Comparison of ENCODE assay signal across 11 mouse cellular contexts in the genomic region with DNA sequence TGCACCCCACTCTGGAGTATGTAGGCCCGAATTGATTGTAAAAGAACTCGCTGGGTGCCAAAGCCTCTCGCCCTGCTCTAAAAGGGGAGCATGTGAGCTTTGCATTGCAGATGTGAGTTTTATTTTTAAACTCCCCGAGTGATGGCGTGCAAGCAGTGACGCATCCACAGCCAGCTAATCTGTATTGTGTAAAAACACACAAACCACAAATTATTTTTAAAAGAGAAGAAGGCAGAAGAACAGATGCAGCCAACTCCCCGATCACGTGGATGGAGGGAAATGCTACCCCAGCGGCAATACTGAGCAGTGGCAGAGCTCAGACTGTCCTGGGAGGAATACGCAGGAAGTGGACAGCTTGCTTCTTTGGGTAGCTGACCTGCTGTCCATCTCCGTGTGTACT. TPM values are rescaled to one million over a fixed set of nuclear protein-coding genes. Genes with fewer than 3 reads are reported as not detected.
A peak's percentile ranks its signal among the peaks of the same experiment; 100 is the strongest.
DNase-seq lines count a peak whose midpoint lies in the region; ATAC-seq and TF ChIP-seq lines count a peak whose summit lies in the region.
"Had no signal": no experiment of that assay in that cellular context is flagged by ENCODE, and none has a peak within 500 bp of the region (broad histone marks: within the 10 kb centered on the region; RNA-seq: fewer than 3 reads in every experiment).

No protein-coding gene starts in this region.

- H3ac ChIP-seq in myocyte (ENCODE audit: control insufficient read depth, insufficient read length) = no peak overlapping the region

- WGBS in hindbrain, embryonic 14.5 days = 92% methylated on average over 11 of the region's 11 CpGs

- no peaks in the 10 kb centered on the region for H3K27me3 ChIP-seq in myocyte (ENCODE audit: control insufficient read depth, insufficient read depth, insufficient read length)
- no peaks in the 10 kb centered on the region for H3K27me3 ChIP-seq in hindbrain, embryonic 14.5 days (ENCODE audit: control insufficient read depth, insufficient read depth, low read length)
- H3K27me3 ChIP-seq: embryonic facial prominence, embryonic 13.5 days; liver, embryonic 15.5 days had no signal

- intact Hi-C loops in left cerebral cortex, postnatal 4 days (cut with DNase I) = no loop called here

- TF ChIP-seq POLR2A in myocyte (IDR thresholded peaks at IDR 0.05; ENCODE audit: insufficient read length, low read depth) = no peak

- no peaks in the 10 kb centered on the region for H3K36me3 ChIP-seq in myocyte (ENCODE audit: control insufficient read depth, insufficient read depth)
- no peaks in the 10 kb centered on the region for H3K36me3 ChIP-seq in hindbrain, embryonic 14.5 days (replicated peaks; ENCODE audit: control insufficient read depth, insufficient read depth)
- H3K36me3 ChIP-seq: embryonic facial prominence, embryonic 13.5 days; hindbrain, embryonic 10.5 days; liver, embryonic 15.5 days had no signal

- DNase-seq in left cerebral cortex, adult 18-20 months (ENCODE audit: low spot score in 2 of 2) = peak; percentile 41 to 54
- DNase-seq in left cerebral cortex, postnatal 4 days = no peak
- DNase-seq in brain, adult 2 months (ENCODE audit: low read depth, low spot score) = peak; percentile 88
- DNase-seq in left cerebral cortex, adult 9 months (ENCODE audit: low spot score in 2 of 2) = peak; percentile 66 to 75
- DNase-seq in hindbrain, embryonic 14.5 days (ENCODE audit: low spot score) = no peak
- DNase-seq: thymus, adult 18-20 months had no signal

- H3K4me2 ChIP-seq in myocyte (ENCODE audit: low read depth) = peak overlapping the region; percentile 34
- H3K4me2 ChIP-seq in hindbrain, embryonic 14.5 days (replicated peaks) = no peak overlapping the region
- H3K4me2 ChIP-seq: embryonic facial prominence, embryonic 13.5 days; liver, embryonic 15.5 days had no signal

- no peaks in the 10 kb centered on the region for H3K9me3 ChIP-seq in hindbrain, embryonic 14.5 days (ENCODE audit: control insufficient read depth, low read length)
- H3K9me3 ChIP-seq: embryonic facial prominence, embryonic 13.5 days; hindbrain, embryonic 10.5 days; liver, embryonic 15.5 days had no signal

- H3K79me2 ChIP-seq in myocyte (ENCODE audit: control insufficient read depth, insufficient read depth) = no peaks in the 10 kb centered on the region

- no peak overlapping the region for H3K4me3 ChIP-seq in myocyte
- no peak overlapping the region for H3K4me3 ChIP-seq in hindbrain, embryonic 14.5 days (replicated peaks; ENCODE audit: low read length)
- H3K4me3 ChIP-seq: embryonic facial prominence, embryonic 13.5 days; hindbrain, embryonic 10.5 days; liver, embryonic 15.5 days had no signal

- H3K27ac ChIP-seq in hindbrain, embryonic 14.5 days = no peak overlapping the region
- H3K27ac ChIP-seq: embryonic facial prominence, embryonic 13.5 days; hindbrain, embryonic 10.5 days; liver, embryonic 15.5 days had no signal

- H3K9ac ChIP-seq in hindbrain, embryonic 14.5 days = no peak overlapping the region
- H3K9ac ChIP-seq: embryonic facial prominence, embryonic 13.5 days; liver, embryonic 15.5 days had no signal

- ATAC-seq in inflammation-experienced regulatory T-cells, adult 6 months = no peak
- no peak for ATAC-seq in hindbrain, embryonic 14.5 days (ENCODE audit: low FRiP score)

- H3K4me1 ChIP-seq in hindbrain, embryonic 14.5 days (replicated peaks; ENCODE audit: control insufficient read depth, insufficient read depth, low read length) = no peaks in the 10 kb centered on the region
- H3K4me1 ChIP-seq: hindbrain, embryonic 10.5 days had no signal

TF ChIP-seq in myocyte, 11 proteins besides CTCF, POLR2A, EP300 and RAD21:
- TF ChIP-seq MYOD1 (IDR thresholded peaks at IDR 0.05; ENCODE audit: control insufficient read depth in 1 of 3, insufficient read length in 2 of 3, low read depth in 2 of 3) = peak in 2 of 3 experiments; percentile 19 to 53
- no peak for TF ChIP-seq POLR2AphosphoS2 (IDR thresholded peaks at IDR 0.05; ENCODE audit: insufficient read length, low read depth)
- TF ChIP-seq USF1 (IDR thresholded peaks at IDR 0.05; ENCODE audit: low read depth) = peak; percentile 69
- peak in 2 of 3 experiments; percentile 6 to 36 for TF ChIP-seq MYOG (IDR thresholded peaks at IDR 0.05; ENCODE audit: control insufficient read depth in 1 of 3, insufficient read depth in 1 of 3, insufficient read length in 2 of 3, low read depth in 2 of 3)

RNA-seq across cellular contexts. Expression of a gene that starts 29.2 kb away (rescaled TPM):
- total RNA-seq in left cerebral cortex, adult 18-20 months (2021) = 10 to 100 TPM; 23.6 to 23.8 TPM
- 10 to 100 TPM; 17.2 to 17.5 TPM for total RNA-seq in left cerebral cortex, postnatal 4 days (2021)
- 6.7 TPM for polyA plus RNA-seq in myocyte (2012; fragmentation: generic; extraction: Trizol)
- under 1 TPM in 2 of 3 experiments, not detected in 1; 0.60 to 0.82 TPM for polyA plus RNA-seq in inflammation-experienced regulatory T-cells, adult 6 months (2017; shearing (Covaris generic))
- 8.8 and 11.1 TPM in 2 replicates for polyA plus RNA-seq in hindbrain, embryonic 14.5 days (2014; fragmentation: Nextera tagmentation; extraction: Ambion mirVana)

Comparison
In these comparisons a context has a peak if more than half of its experiments do, and no peak if none do; other contexts are left out.
1. DNase-seq: peak in left cerebral cortex, adult 18-20 months (2 of 2), brain, adult 2 months (single experiment) and left cerebral cortex, adult 9 months (2 of 2); none in left cerebral cortex, postnatal 4 days (single experiment) and hindbrain, embryonic 14.5 days (single experiment).